Mouse (Mus musculus) cerebellum, adult 2 months (tissue): ENCODE data around the gene Brms1.

Experiments used
- CTCF ChIP-seq: fragments of 200-500 bp; IDR thresholded peaks from 2 replicates; pipeline ENCODE4 v1.5.1; 2011; ENCODE audit warnings: low read depth, mild to moderate bottlenecking, control low read depth, low read length, moderate library complexity, borderline replicate concordance; ENCODE audit not compliant: insufficient read depth
- POLR2A ChIP-seq: fragments of 200-500 bp; IDR thresholded peaks from 2 replicates; pipeline ENCODE4 v1.6.1; 2011; ENCODE audit warnings: low read length, control low read depth, borderline replicate concordance; ENCODE audit not compliant: insufficient read depth

DNA sequence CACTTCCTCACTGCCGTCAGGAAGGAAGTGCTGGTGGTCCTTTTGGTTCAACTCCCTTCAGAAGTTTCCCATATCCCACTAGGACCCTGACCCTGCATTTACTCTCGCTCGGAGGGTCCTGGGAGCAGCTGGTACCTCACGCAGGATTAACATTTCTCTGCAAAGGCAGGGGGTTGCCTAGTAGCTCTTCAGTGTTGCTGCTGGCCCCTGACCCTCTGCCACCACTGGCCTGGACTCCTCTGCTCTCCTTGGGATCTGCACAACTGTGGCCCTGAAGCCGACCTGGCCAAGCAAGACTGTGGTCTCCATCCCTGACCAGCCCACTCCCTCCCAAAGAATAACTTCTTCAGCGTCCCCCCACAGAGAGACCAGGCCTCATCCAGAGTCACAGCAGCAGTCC is 8.2 kb downstream of the Brms1 start:
- TF ChIP-seq POLR2A: no peak
- no peak for TF ChIP-seq CTCF
